Mouse (Mus musculus): ENCODE measurements around the gene Tbl3.

The Tbl3 gene

DNA sequence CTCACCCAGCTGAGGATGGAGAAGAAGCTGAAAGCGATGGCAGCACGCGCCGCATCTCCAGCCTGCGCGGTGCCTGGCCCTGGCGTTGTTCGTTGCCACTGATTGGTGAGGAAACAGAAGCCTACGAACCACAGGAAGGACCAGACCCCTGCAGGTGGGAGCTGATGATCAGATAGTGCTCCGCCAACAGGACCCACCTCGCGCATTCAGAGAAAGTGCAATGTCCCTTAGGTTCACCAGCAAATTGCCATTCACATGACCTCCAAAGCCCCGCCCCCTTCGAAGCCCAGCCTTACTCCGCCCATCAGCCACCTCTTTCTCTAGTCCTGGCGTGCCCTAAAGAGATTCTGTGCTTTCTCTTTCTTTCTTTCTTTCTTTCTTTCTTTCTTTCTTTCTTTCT, 20.9 kb downstream of the Tbl3 start:
- TF ChIP-seq GATA4 (IDR thresholded peaks at IDR 0.05; ENCODE audit: insufficient replicate concordance, low read length), result no peak

GRCm38 (mm10) chr17:24677500-24678080, 29.9 kb downstream of the Tbl3 start:
- TF ChIP-seq GATA4 (IDR thresholded peaks at IDR 0.05; ENCODE audit: insufficient replicate concordance, low read length), result no peak

DNA sequence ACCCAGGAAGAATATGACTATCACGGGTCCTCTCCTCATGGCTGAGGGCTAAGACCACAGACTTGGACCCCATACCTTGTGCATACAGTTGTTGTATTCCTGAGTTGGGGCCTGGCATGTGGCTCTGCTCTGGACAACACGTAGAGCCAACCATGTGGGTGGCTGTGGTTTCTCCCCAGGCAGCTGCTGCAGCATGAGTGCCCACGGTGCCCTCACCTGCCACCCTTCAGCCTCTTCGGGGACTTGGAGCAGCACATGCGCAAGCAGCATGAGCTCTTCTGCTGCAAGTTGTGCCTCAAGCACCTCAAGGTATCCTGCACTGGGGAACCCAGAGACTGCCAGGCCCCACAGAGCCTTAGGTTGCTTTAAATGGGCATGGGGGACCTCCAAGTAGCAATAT, 30.6 kb downstream of the Tbl3 start:
- no peak for TF ChIP-seq GATA4 (IDR thresholded peaks at IDR 0.05; ENCODE audit: insufficient replicate concordance, low read length)

DNA sequence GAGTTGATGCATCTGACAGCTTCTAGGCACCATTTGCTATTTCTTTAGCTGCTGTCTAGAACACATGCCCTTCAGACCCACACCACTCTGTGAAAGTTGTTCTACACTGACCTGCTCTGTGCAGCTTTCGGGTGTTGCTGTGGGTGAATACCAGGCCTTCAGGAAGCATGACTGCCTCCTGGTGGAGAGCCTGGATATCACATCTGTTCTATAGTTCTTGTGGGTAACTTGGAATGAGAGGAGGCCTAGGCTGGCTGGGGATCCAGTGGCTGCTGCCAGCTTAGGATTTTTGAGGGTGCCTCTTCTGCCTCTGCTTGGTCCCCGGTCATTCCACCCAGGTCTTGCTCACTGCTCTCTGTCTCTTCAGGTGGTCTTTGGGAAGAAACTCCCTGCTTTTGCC, 31.3 kb downstream of the Tbl3 start:
- TF ChIP-seq GATA4 (IDR thresholded peaks at IDR 0.05; ENCODE audit: insufficient replicate concordance, low read length), result no peak

GRCm38 (mm10) chr17:24674277-24674676, 33.2 kb downstream of the Tbl3 start:
- TF ChIP-seq GATA4 (IDR thresholded peaks at IDR 0.05; ENCODE audit: insufficient replicate concordance, low read length), result no peak

DNA sequence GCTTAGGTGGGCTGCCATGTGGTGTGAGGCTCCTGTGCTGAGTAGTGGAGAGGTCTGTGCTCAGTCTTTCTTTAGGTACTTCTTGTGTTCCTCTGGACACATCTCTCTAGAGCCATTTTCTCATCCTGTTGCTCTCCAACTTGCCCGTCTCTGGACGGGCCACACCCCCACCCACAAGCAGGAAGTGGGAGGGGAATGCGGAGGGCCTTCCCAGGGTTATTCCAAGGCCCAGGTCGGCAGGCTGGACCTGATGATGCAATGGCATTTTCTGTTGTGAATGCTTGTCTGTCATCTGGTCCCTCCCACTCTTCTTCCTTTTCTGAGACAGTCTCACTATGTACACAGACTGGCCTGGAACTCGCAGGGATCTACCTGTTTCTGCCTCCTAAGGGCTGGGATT, 35.3 kb downstream of the Tbl3 start:
- TF ChIP-seq GATA4 (IDR thresholded peaks at IDR 0.05; ENCODE audit: insufficient replicate concordance, low read length), result no peak

GRCm38 (mm10) chr17:24671346-24671745, 36.1 kb downstream of the Tbl3 start:
- no peak for TF ChIP-seq GATA4 (IDR thresholded peaks at IDR 0.05; ENCODE audit: insufficient replicate concordance, low read length)

GRCm38 (mm10) chr17:24670246-24670844, 37.1 kb downstream of the Tbl3 start:
- no peak for TF ChIP-seq GATA4 (IDR thresholded peaks at IDR 0.05; ENCODE audit: insufficient replicate concordance, low read length)

- TF ChIP-seq GATA4 (IDR thresholded peaks at IDR 0.05; ENCODE audit: insufficient replicate concordance, low read length), result no peak
Observed at GRCm38 (mm10) chr17:24669545-24670245, 37.8 kb downstream of the Tbl3 start, which contains the start of gene Zfp598. Gene Zfp598 (plus strand): TSS chr17:24669687.

- TF ChIP-seq GATA4 (IDR thresholded peaks at IDR 0.05; ENCODE audit: insufficient replicate concordance, low read length), result no peak
Observed at GRCm38 (mm10) chr17:24667416-24667815, 40.0 kb downstream of the Tbl3 start.

- TF ChIP-seq GATA4 (IDR thresholded peaks at IDR 0.05; ENCODE audit: insufficient replicate concordance, low read length), result no peak
Observed at GRCm38 (mm10) chr17:24658017-24658758, 49.3 kb downstream of the Tbl3 start, which contains the start of gene Npw. Gene Npw (minus strand): TSS chr17:24658457.

DNA sequence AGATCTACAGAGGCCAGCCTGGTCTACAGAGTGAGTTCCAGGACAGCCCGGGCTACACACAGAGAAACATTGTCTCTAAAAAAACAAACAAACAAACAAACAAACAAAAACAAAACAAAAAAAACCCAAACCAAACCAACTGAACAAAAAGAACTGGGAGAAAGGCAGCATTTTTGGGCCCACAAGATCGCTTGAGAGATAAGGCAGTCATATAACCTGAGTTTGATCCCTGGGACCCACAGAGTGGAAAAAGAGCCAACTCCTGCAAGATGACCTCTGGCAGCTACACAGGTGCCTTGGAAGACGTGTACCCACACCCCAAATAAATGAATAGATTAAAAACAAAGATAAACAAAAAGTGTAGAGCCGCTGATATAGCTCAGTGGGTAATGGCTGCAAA, 52.5 kb downstream of the Tbl3 start:
- no peak for TF ChIP-seq GATA4 (IDR thresholded peaks at IDR 0.05; ENCODE audit: insufficient replicate concordance, low read length)

DNA sequence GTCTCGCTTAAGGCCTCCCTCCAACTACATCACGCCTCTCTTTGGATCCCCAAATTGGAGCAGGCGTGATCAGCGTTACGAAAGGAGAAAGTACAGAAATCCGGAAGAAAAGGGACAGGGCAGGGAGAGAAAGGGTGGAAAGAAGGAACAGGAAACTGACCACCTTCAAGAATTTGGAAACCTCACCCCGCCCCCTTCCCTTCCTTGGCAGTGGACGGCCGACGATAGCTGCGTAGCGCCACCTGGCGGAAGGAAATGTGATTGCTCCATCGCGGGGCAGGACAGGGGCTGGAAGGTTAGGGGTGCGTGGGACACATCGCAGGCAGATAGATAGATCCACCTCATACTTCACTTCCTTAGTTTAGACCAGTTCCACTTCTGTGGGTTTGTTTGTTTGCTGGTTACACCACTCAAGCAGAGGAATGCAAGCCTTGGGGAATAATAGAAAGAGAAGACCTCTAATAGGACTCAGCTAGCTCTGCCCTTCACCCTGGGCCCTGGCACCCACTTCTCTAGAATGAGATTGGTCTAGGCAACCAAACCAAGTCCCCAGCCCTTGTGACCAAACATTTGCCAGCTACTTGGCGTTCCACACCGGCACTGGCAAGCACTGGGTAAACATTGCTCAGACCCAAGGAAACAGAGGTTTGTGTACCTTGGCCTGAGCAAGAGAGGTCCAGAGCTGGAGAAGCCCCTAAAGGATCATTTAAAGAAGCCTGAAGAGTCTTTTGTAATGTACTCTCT, 53.3 kb downstream of the Tbl3 start:
- no peak for TF ChIP-seq GATA4 (IDR thresholded peaks at IDR 0.05; ENCODE audit: insufficient replicate concordance, low read length)

- TF ChIP-seq GATA4 (IDR thresholded peaks at IDR 0.05; ENCODE audit: insufficient replicate concordance, low read length), result no peak
Observed at GRCm38 (mm10) chr17:24651835-24652234, 55.6 kb downstream of the Tbl3 start.

DNA sequence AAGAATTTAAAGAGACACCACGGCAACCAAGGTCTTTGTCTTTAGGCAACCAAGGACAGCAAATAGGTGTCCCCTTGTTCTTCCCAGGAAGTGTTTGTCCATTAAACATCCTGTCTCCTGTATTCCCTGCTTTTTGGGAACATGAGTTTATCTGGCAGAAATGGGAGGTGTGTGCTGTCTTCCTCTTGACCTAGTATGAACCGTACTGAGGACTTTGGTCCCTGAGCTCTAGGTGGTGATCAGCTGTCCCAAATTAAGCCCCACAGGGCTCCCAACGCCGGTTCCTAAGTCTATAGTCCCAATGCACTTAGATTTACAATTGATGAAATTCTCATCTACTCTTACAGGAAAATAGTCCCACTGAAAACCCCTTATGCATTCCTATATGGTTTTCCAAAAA, 56.7 kb downstream of the Tbl3 start:
- TF ChIP-seq GATA4 (IDR thresholded peaks at IDR 0.05; ENCODE audit: insufficient replicate concordance, low read length), result no peak

Measured in liver, adult (tissue).